Mouse (Mus musculus): ENCODE results near the gene Anp32b. TPM values are rescaled to one million over a fixed set of nuclear protein-coding genes. Genes with fewer than 3 reads are reported as not detected.

Anp32b gene
- total RNA-seq, 4 experiments from 2014 or later = 59.5 to 64.7 (median 61.5) TPM

DNA sequence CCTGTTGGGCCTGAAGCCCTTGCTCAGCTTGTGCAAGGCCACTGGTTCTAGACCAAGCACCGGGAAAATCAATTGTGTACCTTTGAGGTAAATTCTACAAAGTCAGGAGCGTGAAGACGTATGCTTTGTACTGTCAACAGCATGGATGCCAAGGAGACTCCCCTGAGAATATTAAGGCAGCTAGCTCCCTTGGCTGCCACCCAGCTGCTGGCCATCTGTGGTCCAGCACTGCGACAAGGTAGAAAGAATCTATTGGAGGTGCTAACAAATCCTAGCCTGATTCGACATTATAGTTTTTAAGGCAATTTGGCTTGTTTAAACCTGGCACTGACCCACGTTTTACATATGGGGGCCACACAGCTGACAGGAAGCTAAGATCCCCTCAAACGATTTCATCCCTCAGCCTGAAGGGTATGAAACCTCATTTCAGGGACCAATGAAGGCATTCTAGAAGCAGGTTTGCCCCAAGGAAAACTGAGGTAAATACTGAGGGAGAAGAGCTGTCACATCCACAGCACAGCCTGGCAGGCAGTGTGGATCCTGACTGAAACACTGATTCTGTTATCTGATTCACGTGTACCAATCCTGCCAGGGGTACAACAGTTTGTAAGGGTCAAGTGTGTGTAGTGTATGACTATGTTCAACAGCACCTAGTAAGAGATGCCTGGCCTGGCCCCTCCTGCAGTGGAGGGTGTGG, 54.8 kb downstream of the Anp32b start:
- no peak for DNase-seq (ENCODE audit: low spot score)

DNA sequence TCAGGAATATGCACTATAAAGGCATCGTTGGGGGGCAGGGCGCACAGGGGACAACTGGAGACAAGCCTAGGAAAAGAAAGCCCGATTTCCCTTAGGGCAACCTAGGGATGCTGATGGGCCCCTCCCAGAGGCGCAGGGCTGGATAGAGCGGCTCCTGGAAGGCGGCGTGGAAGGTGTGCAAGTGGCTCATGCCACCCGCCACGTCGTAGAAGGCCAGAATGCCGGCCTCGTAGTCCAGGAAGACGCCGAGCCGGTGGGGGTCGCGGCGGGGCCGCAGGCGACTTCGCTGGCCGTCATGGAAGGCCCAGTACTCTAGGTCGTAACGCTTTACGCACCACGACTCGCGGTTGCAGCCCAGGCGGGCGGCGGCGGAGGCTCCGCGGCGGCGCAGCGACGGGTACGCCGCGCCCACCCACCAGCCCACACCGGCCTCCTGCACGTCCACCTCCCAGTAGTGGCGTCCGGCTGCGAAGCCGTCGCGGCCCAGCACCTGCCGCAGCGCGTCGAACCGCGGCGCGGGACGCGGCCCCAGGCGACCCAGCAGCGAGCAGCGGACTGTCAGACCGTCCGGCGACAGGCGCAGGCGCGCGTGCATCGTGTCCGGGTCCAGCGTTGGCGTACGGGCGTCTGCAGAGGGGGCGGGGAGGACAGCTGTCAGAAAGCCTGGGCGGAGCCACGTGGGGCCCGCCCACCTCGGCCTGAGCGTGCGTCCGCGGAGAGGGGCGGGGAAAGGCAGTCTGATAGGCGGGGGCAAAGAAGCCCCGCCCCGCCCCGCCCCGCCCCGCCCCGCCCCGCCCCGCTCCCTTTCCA, 56.3 kb downstream of the Anp32b start:
- DNase-seq (ENCODE audit: low spot score) = peak; percentile 94

DNA sequence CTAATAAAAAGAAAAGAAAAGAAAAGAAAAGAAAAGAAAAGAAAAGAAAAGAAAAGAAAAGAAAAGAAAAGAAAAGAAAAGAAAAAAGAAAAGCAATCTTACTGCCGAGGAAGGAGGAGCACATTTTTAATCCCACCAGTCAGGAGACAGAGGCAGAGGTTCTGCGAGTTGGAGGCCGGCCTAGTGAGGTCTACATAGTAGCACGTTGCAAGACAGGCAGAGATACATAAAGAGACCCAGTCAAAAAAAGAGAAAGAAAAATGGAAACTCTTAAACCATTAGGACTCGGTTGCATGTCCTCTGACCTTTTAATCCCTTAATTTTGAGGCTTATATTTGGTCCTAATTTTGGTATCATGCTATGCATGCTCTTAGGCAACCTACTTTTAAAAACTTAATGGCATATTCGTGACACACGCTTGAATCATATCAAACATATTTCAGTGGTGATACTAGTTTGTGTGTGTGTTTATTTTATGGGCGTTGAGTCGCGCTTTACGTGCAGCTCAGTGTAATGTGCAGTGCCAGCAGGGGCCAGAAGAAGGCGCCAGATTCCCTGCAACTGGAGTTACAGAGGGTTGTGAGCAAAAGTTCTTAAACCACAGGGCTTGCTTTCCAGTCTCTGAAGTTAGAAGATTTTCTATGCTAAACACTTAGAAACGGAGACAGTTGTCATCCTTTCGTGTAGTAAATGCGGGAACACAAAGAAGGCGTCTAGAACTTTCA, 57.2 kb downstream of the Anp32b start:
- DNase-seq (ENCODE audit: low spot score) = peak; percentile 80

DNA sequence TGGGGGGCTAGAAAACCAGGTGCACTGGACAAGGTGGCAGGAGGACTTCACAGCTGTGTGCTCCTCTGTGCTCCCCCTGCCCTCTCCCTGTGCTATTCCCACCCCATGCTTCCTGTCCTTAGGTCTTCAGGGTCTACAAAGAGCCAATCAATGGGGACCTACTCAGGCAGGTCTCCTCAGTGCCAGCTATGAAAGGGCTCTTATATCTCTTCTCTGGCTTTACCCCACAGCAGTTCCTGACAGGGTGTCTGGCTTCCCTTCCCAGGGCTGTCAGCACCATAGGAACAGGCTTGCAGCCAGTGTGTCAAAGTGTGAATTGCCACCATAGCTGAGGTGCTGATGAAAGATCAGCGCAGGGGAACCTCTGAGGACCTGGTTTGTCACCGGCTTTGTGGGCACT, 69.8 kb downstream of the Anp32b start:
- no peak for DNase-seq (ENCODE audit: low spot score)

DNA sequence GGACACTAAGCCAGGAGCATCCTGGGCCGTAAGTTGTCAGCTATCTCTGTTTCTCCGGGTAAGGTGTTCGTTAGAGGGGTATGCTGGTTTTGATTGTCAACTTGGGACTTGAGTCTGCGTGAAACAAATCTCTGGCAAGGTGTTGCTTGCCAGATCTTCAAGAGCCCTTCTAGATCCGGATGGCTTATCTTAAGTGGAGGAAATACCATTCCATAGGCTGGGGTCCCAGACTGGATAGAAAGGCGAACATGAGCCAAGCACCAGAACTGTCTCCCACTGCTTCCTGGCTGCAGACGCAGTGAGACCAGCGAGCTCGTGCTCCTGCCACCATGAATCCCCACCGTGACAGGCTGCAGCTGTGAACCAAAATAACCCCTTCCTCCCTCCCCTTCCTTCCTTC, 70.8 kb downstream of the Anp32b start:
- no peak for DNase-seq (ENCODE audit: low spot score)

Other genes with a start within 250 kb of the Anp32b start
- not detected for gene Foxe1, start 107.3 kb upstream of the Anp32b start, total RNA-seq (2022)
- 1 to 10 TPM; 2.1 to 3.7 (median 3.2) TPM for gene Trmo, start 61.5 kb upstream of the Anp32b start, total RNA-seq (2022)
- under 1 TPM in 1 of 4 experiments, not detected in 3; 0.37 TPM for gene Hemgn, start 37.4 kb upstream of the Anp32b start, total RNA-seq (2022)
- gene Nans, start 38.3 kb downstream of the Anp32b start, total RNA-seq (2022) = 10 to 100 TPM; 12.1 to 16.8 (median 15.6) TPM
- 1 to 10 TPM; 1.6 to 2.5 (median 2.1) TPM for gene Trim14, start 85.2 kb downstream of the Anp32b start, total RNA-seq (2022)
- gene Coro2a, start 151.3 kb downstream of the Anp32b start, total RNA-seq (2022) = under 1 TPM; 0.22 to 0.63 (median 0.46) TPM
- 1 to 10 TPM in 3 of 4 experiments, under 1 TPM in 1; 0.92 to 1.8 (median 1.3) TPM for gene Tbc1d2, start 199.3 kb downstream of the Anp32b start, total RNA-seq (2022)

All from heart, adult 8-10 months (tissue).